Mouse (Mus musculus) liver, embryonic 12.5 days (tissue): ENCODE measurements around the gene Pgf. TPM values are rescaled to one million over a fixed set of nuclear protein-coding genes. Genes with fewer than 3 reads are reported as not detected.
"Not testable (repeated sequence)": the region's sequence is repeated elsewhere in the genome, so short reads cannot be mapped to it uniquely, and the experiment has no call there.

Source experiments
- ATAC-seq: fragments of 200-750 bp; cut with Nextera tagmentation; 2 replicates; pipeline ENCODE4 v1.8.0; 2017; ENCODE audit warnings: moderate number of reproducible peaks, mild to moderate bottlenecking, moderate library complexity
- H3K27ac ChIP-seq: fragments of 300-500 bp; sonication (generic); 2 replicates; pipeline ENCODE4 v1.5.1; 2016; ENCODE audit warnings: mild to moderate bottlenecking
- H3K27me3 ChIP-seq: fragments of 300-500 bp; sonication (generic); replicated peaks from 2 replicates; pipeline ENCODE4 v1.6.1; 2016; ENCODE audit warnings: mild to moderate bottlenecking, moderate library complexity
- H3K36me3 ChIP-seq: fragments of 300-500 bp; sonication (generic); 2 replicates; pipeline ENCODE4 v1.6.1; 2016; ENCODE audit warnings: mild to moderate bottlenecking, moderate library complexity
- H3K4me1 ChIP-seq: fragments of 300-500 bp; sonication (generic); 2 replicates; pipeline ENCODE4 v1.6.1; 2016
- H3K4me2 ChIP-seq: fragments of 300-500 bp; sonication (generic); 2 replicates; pipeline ENCODE4 v1.6.1; 2016; ENCODE audit warnings: mild to moderate bottlenecking, moderate library complexity
- H3K4me3 ChIP-seq: fragments of 300-500 bp; sonication (generic); 2 replicates; pipeline ENCODE4 v1.5.1; 2016; ENCODE audit warnings: mild to moderate bottlenecking, moderate library complexity
- H3K9ac ChIP-seq: fragments of 300-500 bp; sonication (generic); 2 replicates; pipeline ENCODE4 v1.6.1; 2016; ENCODE audit warnings: mild to moderate bottlenecking, moderate library complexity
- H3K9me3 ChIP-seq: fragments of 300-500 bp; sonication (generic); replicated peaks from 2 replicates; pipeline ENCODE4 v1.6.1; 2016; ENCODE audit warnings: mild to moderate bottlenecking, moderate library complexity
- WGBS: fragments of 180-500 bp; shearing (Covaris S2); methylation state at CpG from one replicate; pipeline ENCODE4 v1.1.7; 2016; ENCODE audit not compliant: insufficient replicate concordance; 5-methylcytosine and 5-hydroxymethylcytosine counted together
- polyA plus RNA-seq: library from polyadenylated mRNA; unstranded; fragments of >200 nt; fragmentation: Nextera tagmentation; extraction: Ambion mirVana; gene quantifications from 2 replicates; pipeline ENCODE4 v1.2.1, GENCODE M21; 2016

Pgf gene
- polyA plus RNA-seq, 1 experiment from 2014 or later, result 0.97 TPM

GRCm38 (mm10) chr12:85151002-85151774 lies 26.4 kb downstream of the Pgf start, which contains the start of gene Rps6kl1:
TSS of gene Rps6kl1 (minus strand) at chr12:85151264.
- H3K36me3 ChIP-seq, result no peaks in the 10 kb centered on the region
- no peak within 1 kb of the TSS for H3K27ac ChIP-seq
- WGBS, result 14% methylated on average over 28 of the region's 28 CpGs
- peak within 1 kb of the TSS; percentile 40; the same call in 1 of the 2 replicates for H3K9ac ChIP-seq
- H3K27me3 ChIP-seq, result peaks cover 63% of the 10 kb centered on the region
- peak within 1 kb of the TSS; percentile 68 for H3K4me2 ChIP-seq
- ATAC-seq, result peak; percentile 82
- H3K4me1 ChIP-seq, result peaks cover 16% of the 10 kb centered on the region
- H3K4me3 ChIP-seq, result peak within 1 kb of the TSS; percentile 33
- H3K9me3 ChIP-seq, result no peaks in the 10 kb centered on the region

DNA sequence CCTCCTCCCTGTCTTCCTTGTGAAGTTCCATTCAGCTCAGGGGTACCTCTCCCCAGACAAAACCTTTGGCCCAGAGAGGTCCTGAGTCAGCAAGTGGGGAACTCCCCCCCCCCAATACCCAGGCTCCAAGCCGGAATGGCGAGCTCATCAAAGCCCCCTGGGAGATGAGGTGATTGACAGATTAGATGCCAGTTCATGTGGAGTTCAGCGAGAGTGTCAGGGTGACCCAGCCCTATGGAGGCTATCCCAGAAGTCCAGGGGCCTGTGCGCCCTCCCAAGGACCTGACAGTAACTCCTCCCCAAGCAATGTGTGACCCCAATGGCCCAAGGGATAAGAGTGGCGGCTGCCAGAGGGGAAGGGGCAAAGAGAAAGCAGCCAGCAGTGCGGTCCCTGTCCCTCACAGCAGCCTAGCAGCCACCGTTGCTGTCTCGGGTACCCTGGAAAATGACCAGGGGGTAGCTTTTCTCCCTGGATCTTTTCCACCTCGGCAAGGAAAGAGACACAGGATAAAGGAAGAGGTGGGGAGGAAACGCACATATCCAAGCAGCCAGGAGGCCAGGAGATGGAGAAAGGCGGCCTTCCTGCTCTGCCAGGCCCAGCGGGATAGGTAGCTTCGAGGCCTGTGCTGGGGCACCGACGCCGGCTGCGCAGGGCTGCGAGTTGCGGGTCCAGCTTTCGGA lies 27.1 kb downstream of the Pgf start:
- Histone ChIP-seq H3K27ac (no peak overlapping the region), H3K36me3 (no peaks in the 10 kb centered on the region), H3K9me3 (no peaks in the 10 kb centered on the region), H3K4me1 (peaks cover 16% of the 10 kb centered on the region), H3K4me3 (peak overlapping the region; percentile 33), H3K27me3 (peaks cover 57% of the 10 kb centered on the region), H3K9ac (peak overlapping the region; percentile 40; the same call in 1 of the 2 replicates), H3K4me2 (peak overlapping the region; percentile 68)
- no peak for ATAC-seq
- WGBS, result 14% methylated on average over 20 of the region's 20 CpGs

DNA sequence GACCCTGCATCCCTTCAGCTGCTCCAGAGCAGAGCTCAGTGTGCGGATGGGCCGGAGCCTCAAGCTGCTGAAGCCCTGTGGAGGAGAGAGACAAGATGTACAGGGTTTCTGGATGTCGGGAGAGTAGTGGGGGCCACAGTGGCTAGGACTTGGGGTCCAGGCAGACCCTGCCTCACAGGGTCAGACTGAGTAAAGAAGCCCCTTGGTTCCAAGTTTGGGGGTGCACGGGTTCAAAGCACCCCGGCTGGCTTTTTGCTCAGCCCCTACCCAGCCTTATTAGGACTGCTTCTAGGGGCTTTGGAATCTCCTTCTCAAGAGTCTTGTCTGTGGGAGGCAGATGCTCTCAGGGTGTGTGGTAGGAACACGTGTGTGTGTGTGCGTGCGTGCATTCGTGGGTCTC lies 30.7 kb downstream of the Pgf start:
- Histone ChIP-seq H3K4me3 (no peak overlapping the region), H3K27ac (no peak overlapping the region), H3K9ac (no peak overlapping the region), H3K9me3 (no peaks in the 10 kb centered on the region), H3K27me3 (peaks cover 52% of the 10 kb centered on the region), H3K4me1 (peaks cover 16% of the 10 kb centered on the region), H3K36me3 (no peaks in the 10 kb centered on the region), H3K4me2 (no peak overlapping the region)
- WGBS, result 70% methylated on average over 9 of the region's 9 CpGs
- no peak for ATAC-seq

DNA sequence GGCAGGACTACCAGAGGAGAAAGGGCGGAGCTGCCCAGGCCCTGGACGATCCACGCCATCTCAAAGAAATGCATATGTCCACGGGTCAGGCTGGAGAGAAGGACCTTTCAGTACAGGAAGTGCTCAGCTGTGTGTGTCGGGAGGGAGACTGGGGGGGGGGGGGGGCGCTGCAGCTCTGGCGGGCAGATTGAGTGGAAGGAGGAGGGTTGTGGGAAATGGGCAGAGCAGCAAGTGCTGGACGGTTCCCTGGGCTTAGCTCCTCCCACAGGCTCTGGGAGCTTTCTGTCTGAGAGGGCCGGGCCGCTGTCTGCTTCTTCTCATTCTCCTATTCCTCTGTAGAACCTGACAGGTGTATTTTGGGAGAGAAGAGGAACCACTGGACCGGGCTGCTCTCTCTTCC lies 31.2 kb downstream of the Pgf start:
- Histone ChIP-seq H3K27ac (no peak overlapping the region), H3K4me2 (no peak overlapping the region)
- ATAC-seq, result no peak

GRCm38 (mm10) chr12:85145630-85146029 lies 32.0 kb downstream of the Pgf start:
- H3K9me3 ChIP-seq, result no peaks in the 10 kb centered on the region
- no peak for ATAC-seq
- H3K4me2 ChIP-seq, result no peak overlapping the region
- no peak overlapping the region for H3K9ac ChIP-seq
- no peak overlapping the region for H3K4me3 ChIP-seq
- 70% methylated on average over 9 of the region's 9 CpGs for WGBS
- H3K27ac ChIP-seq, result no peak overlapping the region
- peaks cover 50% of the 10 kb centered on the region for H3K27me3 ChIP-seq
- H3K4me1 ChIP-seq, result peaks cover 4% of the 10 kb centered on the region
- H3K36me3 ChIP-seq, result no peaks in the 10 kb centered on the region

More for the DNA sequence above, 31.2 kb downstream of the Pgf start:
- Histone ChIP-seq H3K36me3 (no peaks in the 10 kb centered on the region), H3K4me1 (peaks cover 12% of the 10 kb centered on the region), H3K9me3 (no peaks in the 10 kb centered on the region), H3K4me3 (no peak overlapping the region), H3K9ac (no peak overlapping the region), H3K27me3 (peaks cover 51% of the 10 kb centered on the region)
- WGBS, result 29% methylated on average over 9 of the region's 11 CpGs

DNA sequence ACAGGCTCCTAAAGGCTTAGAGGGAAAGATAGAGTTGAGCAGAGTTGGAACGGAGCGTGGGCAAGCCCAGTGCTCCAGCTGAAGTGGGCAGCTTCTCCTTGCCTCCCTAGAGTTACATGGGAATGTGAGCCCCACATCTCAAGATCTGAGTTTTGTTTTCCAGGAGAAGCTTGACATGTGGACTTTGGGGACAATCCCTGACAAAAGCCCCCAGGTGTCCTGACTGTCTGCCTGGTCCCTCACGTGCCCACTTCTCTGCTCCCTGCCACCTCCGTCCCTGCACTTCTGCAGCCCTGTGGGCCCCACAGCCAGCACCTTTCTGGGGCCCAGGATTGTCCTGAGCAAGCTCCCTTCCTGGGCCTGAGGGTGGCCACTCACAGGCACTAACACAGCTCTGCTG lies 32.8 kb downstream of the Pgf start:
- H3K4me1 ChIP-seq, result peaks cover 5% of the 10 kb centered on the region
- no peak overlapping the region for H3K9ac ChIP-seq
- no peak overlapping the region for H3K4me3 ChIP-seq
- peaks cover 50% of the 10 kb centered on the region for H3K27me3 ChIP-seq
- WGBS, result 87% methylated on average over 4 of the region's 4 CpGs
- no peaks in the 10 kb centered on the region for H3K9me3 ChIP-seq
- H3K36me3 ChIP-seq, result no peaks in the 10 kb centered on the region
- no peak overlapping the region for H3K27ac ChIP-seq
- no peak overlapping the region for H3K4me2 ChIP-seq
- ATAC-seq, result no peak

DNA sequence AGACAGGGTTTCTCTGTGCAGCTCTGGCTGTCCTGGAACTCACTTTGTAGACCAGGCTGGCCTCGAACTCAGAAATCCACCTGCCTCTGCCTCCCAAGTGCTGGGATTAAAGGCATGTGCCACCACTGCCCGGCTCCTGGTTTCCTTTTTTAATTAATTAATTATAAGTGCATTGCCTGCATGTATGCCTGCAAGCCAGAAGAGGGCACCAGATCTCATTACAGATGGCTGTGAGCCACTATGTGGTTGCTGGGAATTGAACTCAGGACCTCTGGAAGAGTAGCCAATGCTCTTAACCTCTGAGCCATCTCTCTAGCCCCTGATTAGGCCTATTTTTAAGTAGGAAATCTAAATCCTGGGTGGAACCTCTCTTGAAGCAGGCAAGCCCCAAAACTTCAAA lies 33.3 kb downstream of the Pgf start:
- H3K27ac ChIP-seq, ATAC-seq, H3K36me3 ChIP-seq, H3K4me3 ChIP-seq, H3K4me1 ChIP-seq, H3K9me3 ChIP-seq, H3K4me2 ChIP-seq, H3K9ac ChIP-seq: not testable (repeated sequence)
- H3K27me3 ChIP-seq, result peaks cover 50% of the 10 kb centered on the region
- WGBS, result 50% methylated on average over 2 of the region's 2 CpGs

- H3K4me3 ChIP-seq, result no peak overlapping the region
- H3K27me3 ChIP-seq, result peaks cover 44% of the 10 kb centered on the region
- no peak overlapping the region for H3K4me2 ChIP-seq
- no peak overlapping the region for H3K27ac ChIP-seq
- H3K9ac ChIP-seq, result no peak overlapping the region
- 25% methylated on average over 4 of the region's 4 CpGs for WGBS
- H3K4me1 ChIP-seq, result peaks cover 6% of the 10 kb centered on the region
- no peaks in the 10 kb centered on the region for H3K36me3 ChIP-seq
- no peaks in the 10 kb centered on the region for H3K9me3 ChIP-seq
- 0 out of 2 replicates have a peak, but pooled peaks have one; percentile 45 for ATAC-seq
Observed at GRCm38 (mm10) chr12:85142803-85143202, 34.8 kb downstream of the Pgf start.

DNA sequence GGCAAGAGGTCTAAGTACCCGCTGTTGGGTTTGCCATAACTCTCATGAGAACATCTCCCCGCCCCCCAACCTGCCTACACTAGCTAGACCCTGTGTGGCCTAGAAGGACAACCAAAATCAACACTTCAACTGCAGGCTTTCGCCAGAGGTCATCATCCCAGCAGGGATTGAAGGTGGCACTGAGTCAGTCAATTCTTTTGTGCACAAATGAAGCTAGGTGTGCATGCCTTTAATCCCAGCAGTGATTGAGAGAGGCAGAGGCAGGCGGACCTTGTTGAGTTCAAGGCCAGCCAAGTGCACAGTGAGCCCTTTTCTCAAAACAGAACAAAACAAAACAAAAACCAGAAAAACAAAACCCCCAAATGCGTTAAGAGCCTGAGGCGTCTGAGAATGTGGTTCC lies 36.5 kb downstream of the Pgf start:
- Histone ChIP-seq H3K9me3 (no peaks in the 10 kb centered on the region), H3K9ac (no peak overlapping the region), H3K27me3 (peaks cover 31% of the 10 kb centered on the region), H3K4me2 (no peak overlapping the region), H3K36me3 (peaks cover under 1% of the 10 kb centered on the region; the same call in 1 of the 2 replicates), H3K4me3 (no peak overlapping the region), H3K4me1 (peaks cover 6% of the 10 kb centered on the region), H3K27ac (no peak overlapping the region)
- WGBS, result 69% methylated on average over 6 of the region's 6 CpGs
- ATAC-seq, result no peak

DNA sequence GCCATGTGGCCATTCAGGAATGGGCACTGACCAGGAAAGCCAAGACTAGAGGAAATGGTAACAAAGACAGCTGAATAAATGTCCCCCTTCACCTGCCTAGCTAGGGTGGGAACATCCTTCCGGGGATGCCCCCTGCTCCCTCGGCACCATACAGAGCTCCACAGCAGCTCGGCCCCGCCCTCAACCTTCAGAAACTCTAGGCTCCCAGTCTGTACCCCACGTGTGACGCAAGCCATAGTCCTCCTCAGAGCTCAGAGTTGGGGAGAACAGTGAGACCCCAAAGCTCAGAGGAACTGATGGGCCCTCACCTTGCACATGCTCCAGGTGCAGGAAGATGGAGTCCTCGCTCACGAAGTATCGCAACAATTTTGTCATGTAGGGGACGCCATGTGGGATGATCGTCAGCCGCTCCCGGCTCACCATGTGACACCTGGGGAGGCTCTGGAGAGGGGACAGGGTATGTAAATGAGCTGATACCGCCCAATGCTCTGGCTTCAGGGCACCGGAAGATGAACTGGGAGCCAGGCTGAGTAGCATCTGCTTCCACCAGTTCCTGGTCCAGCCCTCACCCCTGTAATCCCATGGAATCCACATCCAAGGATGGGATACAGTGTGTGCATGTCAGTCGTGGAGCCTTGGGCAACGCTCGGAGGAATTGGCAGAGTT lies 37.4 kb downstream of the Pgf start:
- peaks cover 6% of the 10 kb centered on the region for H3K4me1 ChIP-seq
- no peaks in the 10 kb centered on the region for H3K9me3 ChIP-seq
- no peak overlapping the region for H3K27ac ChIP-seq
- H3K36me3 ChIP-seq, result peaks cover 10% of the 10 kb centered on the region
- 30% methylated on average over 18 of the region's 18 CpGs for WGBS
- H3K4me3 ChIP-seq, result no peak overlapping the region
- H3K9ac ChIP-seq, result no peak overlapping the region
- H3K4me2 ChIP-seq, result 0 out of 2 replicates have a peak overlapping the region, but pooled peaks have one; percentile 20
- H3K27me3 ChIP-seq, result peaks cover 31% of the 10 kb centered on the region
- no peak for ATAC-seq

DNA sequence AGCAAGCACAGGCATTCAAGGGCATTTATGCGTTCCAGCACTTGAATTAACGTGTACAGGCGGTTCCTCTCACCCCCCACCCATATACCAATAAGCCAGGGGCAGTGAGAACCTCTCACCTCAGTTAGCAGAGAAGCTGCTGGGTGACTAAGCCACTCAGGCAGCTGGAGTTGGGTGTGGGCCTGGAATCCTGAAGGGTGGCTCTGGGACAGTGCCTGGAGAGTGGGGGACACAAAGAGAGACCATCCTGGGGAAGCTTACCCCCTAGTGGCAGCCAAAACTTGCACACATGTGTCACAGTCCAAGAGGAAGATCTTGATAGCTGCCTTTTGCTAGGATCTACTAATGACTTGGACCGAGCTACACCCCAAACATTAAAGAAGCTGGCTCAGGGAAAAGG lies 41.0 kb downstream of the Pgf start:
- H3K27me3 ChIP-seq, result peaks cover 27% of the 10 kb centered on the region
- no peak for ATAC-seq
- H3K9me3 ChIP-seq, result no peaks in the 10 kb centered on the region
- H3K27ac ChIP-seq, result no peak overlapping the region
- peaks cover 12% of the 10 kb centered on the region for H3K4me1 ChIP-seq
- H3K4me3 ChIP-seq, result no peak overlapping the region
- peaks cover 42% of the 10 kb centered on the region for H3K36me3 ChIP-seq
- no peak overlapping the region for H3K9ac ChIP-seq
- 73% methylated on average over 4 of the region's 4 CpGs for WGBS
- H3K4me2 ChIP-seq, result no peak overlapping the region
